Mouse (Mus musculus): ENCODE measurements around the gene Selplg. TPM values are rescaled to one million over a fixed set of nuclear protein-coding genes. Genes with fewer than 3 reads are reported as not detected.

Selplg gene
- 10 to 100 TPM in 1 of 4 experiments, 1 to 10 TPM in 3; 1.8 to 10.3 (median 2.6) TPM for total RNA-seq (2022)

GRCm38 (mm10) chr5:113832490-113832901 lies at the start of gene Selplg:
TSS of gene Selplg (minus strand) at chr5:113832644.
- no peak for DNase-seq (ENCODE audit: low spot score)

GRCm38 (mm10) chr5:113881136-113881535 lies 48.7 kb upstream of the Selplg start:
- DNase-seq (ENCODE audit: low spot score): no peak

- DNase-seq (ENCODE audit: low spot score): no peak
Measured at GRCm38 (mm10) chr5:113878943-113879617, 46.6 kb upstream of the Selplg start.

GRCm38 (mm10) chr5:113877565-113877964 lies 45.1 kb upstream of the Selplg start:
- no peak for DNase-seq (ENCODE audit: low spot score)

- no peak for DNase-seq (ENCODE audit: low spot score)
Measured at GRCm38 (mm10) chr5:113876176-113876575, 43.7 kb upstream of the Selplg start.

GRCm38 (mm10) chr5:113875625-113876024 lies 43.2 kb upstream of the Selplg start:
- no peak for DNase-seq (ENCODE audit: low spot score)

- DNase-seq (ENCODE audit: low spot score): no peak
Measured at GRCm38 (mm10) chr5:113874063-113875024, 41.9 kb upstream of the Selplg start.

- DNase-seq (ENCODE audit: low spot score): peak; percentile 86
Measured at GRCm38 (mm10) chr5:113872936-113873912, 40.8 kb upstream of the Selplg start.

- DNase-seq (ENCODE audit: low spot score): no peak
Measured at GRCm38 (mm10) chr5:113871903-113872548, 39.6 kb upstream of the Selplg start.

- no peak for DNase-seq (ENCODE audit: low spot score)
Measured at GRCm38 (mm10) chr5:113870393-113871040, 38.1 kb upstream of the Selplg start.

GRCm38 (mm10) chr5:113869132-113869531 lies 36.7 kb upstream of the Selplg start:
- DNase-seq (ENCODE audit: low spot score): peak; percentile 86

- DNase-seq (ENCODE audit: low spot score): no peak
Measured at GRCm38 (mm10) chr5:113864992-113865391, 32.5 kb upstream of the Selplg start.

- no peak for DNase-seq (ENCODE audit: low spot score)
Measured at GRCm38 (mm10) chr5:113863994-113864393, 31.6 kb upstream of the Selplg start.

GRCm38 (mm10) chr5:113862418-113862817 lies 30.0 kb upstream of the Selplg start:
- DNase-seq (ENCODE audit: low spot score): no peak

GRCm38 (mm10) chr5:113861294-113861693 lies 28.9 kb upstream of the Selplg start:
- no peak for DNase-seq (ENCODE audit: low spot score)

GRCm38 (mm10) chr5:113858971-113859370 lies 26.5 kb upstream of the Selplg start:
- DNase-seq (ENCODE audit: low spot score): no peak

- DNase-seq (ENCODE audit: low spot score): no peak
Measured at GRCm38 (mm10) chr5:113858550-113858949, 26.1 kb upstream of the Selplg start.

GRCm38 (mm10) chr5:113857631-113858030 lies 25.2 kb upstream of the Selplg start:
- DNase-seq (ENCODE audit: low spot score): no peak

- DNase-seq (ENCODE audit: low spot score): no peak
Measured at GRCm38 (mm10) chr5:113856631-113857030, 24.2 kb upstream of the Selplg start.

- DNase-seq (ENCODE audit: low spot score): no peak
Measured at GRCm38 (mm10) chr5:113855696-113856095, 23.3 kb upstream of the Selplg start.

Measured in heart, adult 8-10 months (tissue).